Mouse (Mus musculus) liver, embryonic 14.5 days (tissue): Measurements from ENCODE around the gene Cd207. TPM values are rescaled to one million over a fixed set of nuclear protein-coding genes. Genes with fewer than 3 reads are reported as not detected.
A peak's percentile ranks its signal among the peaks of the same experiment; 100 is the strongest.

ENCODE experiments used
- ATAC-seq: fragments of 200-750 bp; cut with Nextera tagmentation; 2 replicates; pipeline ENCODE4 v1.8.0; 2017; ENCODE audit warnings: moderate number of reproducible peaks, mild to moderate bottlenecking, moderate library complexity; ENCODE audit not compliant: insufficient read depth
- DNase-seq, 3 experiments: peaks; one replicate each; pipeline ENCODE4 v3.0.0-alpha.2; 2012 to 2013; ENCODE audit warnings: low read depth in 3 of 3, low spot score in 3 of 3
- H3K27ac ChIP-seq: fragments of 300-500 bp; sonication (generic); 2 replicates; pipeline ENCODE4 v1.5.1; 2014; ENCODE audit warnings: moderate library complexity, mild to moderate bottlenecking, control low read depth, inconsistent platforms
- H3K27me3 ChIP-seq: fragments of 300-500 bp; sonication (generic); 2 replicates; pipeline ENCODE4 v1.6.1; 2014; ENCODE audit warnings: mild to moderate bottlenecking, low read length, moderate library complexity; ENCODE audit not compliant: control insufficient read depth, insufficient read depth
- H3K36me3 ChIP-seq: fragments of 300-500 bp; sonication (generic); replicated peaks from 2 replicates; pipeline ENCODE4 v1.6.1; 2014; ENCODE audit warnings: low read depth; ENCODE audit not compliant: control insufficient read depth, insufficient read depth
- H3K4me1 ChIP-seq, 2 experiments: fragments of 200-500 bp in 1 of 2; fragments of 300-500 bp in 1 of 2; sonication (generic) in 1 of 2; replicated peaks; 2 replicates each; pipeline ENCODE4 v1.6.1; 2012 to 2014; ENCODE audit warnings: antibody characterized with exemption in 1 of 2, inconsistent platforms in 1 of 2, low read length in 1 of 2; ENCODE audit not compliant: control insufficient read depth in 2 of 2, insufficient read depth in 2 of 2
- H3K4me2 ChIP-seq: fragments of 300-500 bp; sonication (generic); 2 replicates; pipeline ENCODE4 v1.6.1; 2014; ENCODE audit warnings: low read depth, mild to moderate bottlenecking, control low read depth, moderate library complexity
- H3K4me3 ChIP-seq, 2 experiments: fragments of 200-500 bp in 1 of 2; fragments of 300-500 bp in 1 of 2; sonication (generic) in 1 of 2; 2 replicates each; pipeline ENCODE4 v1.5.1; 2012 to 2014; ENCODE audit warnings: low read depth in 2 of 2, low read length in 2 of 2, mild to moderate bottlenecking in 2 of 2, control low read depth in 1 of 2, inconsistent platforms in 1 of 2, moderate library complexity in 1 of 2; ENCODE audit not compliant: insufficient read depth in 1 of 2
- H3K9ac ChIP-seq: fragments of 300-500 bp; sonication (generic); replicated peaks from 2 replicates; pipeline ENCODE4 v1.6.1; 2014; ENCODE audit warnings: mild to moderate bottlenecking, control low read depth, moderate library complexity
- H3K9me3 ChIP-seq: fragments of 300-500 bp; sonication (generic); 2 replicates; pipeline ENCODE4 v1.6.1; 2016; ENCODE audit warnings: low read length, mixed read lengths; ENCODE audit not compliant: control insufficient read depth
- CTCF ChIP-seq: IDR thresholded peaks from 2 replicates; pipeline ENCODE4 v1.5.1; 2016; ENCODE audit warnings: antibody characterized with exemption, low read depth, control low read depth
- EP300 ChIP-seq: IDR thresholded peaks from 2 replicates; pipeline ENCODE4 v1.6.1; 2016; ENCODE audit warnings: antibody characterized with exemption, low read depth
- WGBS: fragments of 180-500 bp; shearing (Covaris S2); extraction: QIAGEN DNeasy Blood & Tissue Kit; methylation state at CpG from one replicate; pipeline ENCODE4 v1.1.7; 2014; ENCODE audit not compliant: insufficient replicate concordance; 5-methylcytosine and 5-hydroxymethylcytosine counted together
- polyA plus RNA-seq, 2 experiments: library from polyadenylated mRNA; depleted of rRNA in 1 of 2; stranded (reverse) in 1 of 2; unstranded in 1 of 2; fragments of >200 nt; fragmentation: Nextera tagmentation in 1 of 2; extraction: Ambion mirVana in 1 of 2; gene quantifications; 2 replicates each; pipeline versions ENCODE4 v1.2.1 to v1.2.3; 2012 to 2014

Cd207 gene
- polyA plus RNA-seq (2012; rRNA removed) (0.08 and 0.17 TPM in 2 replicates), polyA plus RNA-seq (2014; fragmentation: Nextera tagmentation; extraction: Ambion mirVana) (0.33 and 0.53 TPM in 2 replicates)

DNA sequence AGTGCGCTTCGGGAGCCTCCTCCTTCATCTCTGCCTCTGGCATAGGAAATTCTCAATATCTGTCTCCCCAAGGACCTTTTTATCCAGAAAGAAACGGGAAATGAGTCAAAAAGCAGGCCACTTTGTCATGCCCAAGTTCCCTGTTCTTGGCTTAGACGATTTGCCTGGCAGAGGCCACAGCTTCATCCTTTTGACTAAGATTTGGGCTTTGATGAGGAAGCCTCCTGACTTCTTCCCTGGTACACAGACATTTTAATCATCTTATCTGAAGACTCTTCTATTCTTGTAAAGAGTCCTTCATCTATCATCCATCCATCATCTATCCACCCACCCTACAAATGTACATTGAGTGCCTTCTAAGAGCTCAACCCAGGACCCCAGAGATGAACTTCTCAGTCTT is at the start of gene Cd207:
Cd207 (minus strand) TSS at position 101 of the 400 bp plus-strand sequence.
- no peak within 1 kb of the TSS for H3K4me3 ChIP-seq
- H3K9ac ChIP-seq: no peak within 1 kb of the TSS
- no peaks in the 10 kb centered on the region for H3K9me3 ChIP-seq
- DNase-seq (no peak), ATAC-seq (no peak)
- H3K36me3 ChIP-seq: no peaks in the 10 kb centered on the region
- H3K4me1 ChIP-seq: no peaks in the 10 kb centered on the region
- no peak within 1 kb of the TSS for H3K4me2 ChIP-seq
- no peak within 1 kb of the TSS for H3K27ac ChIP-seq
- 46% methylated on average over 4 of the region's 4 CpGs for WGBS
- TF ChIP-seq EP300 (no peak), CTCF (no peak)
- H3K27me3 ChIP-seq: no peaks in the 10 kb centered on the region

GRCm38 (mm10) chr6:83727178-83727577 is 49.5 kb upstream of the Cd207 start:
- no peak overlapping the region for H3K4me3 ChIP-seq
- peaks cover 3% of the 10 kb centered on the region for H3K27me3 ChIP-seq
- no peaks in the 10 kb centered on the region for H3K9me3 ChIP-seq
- TF ChIP-seq EP300: no peak
- TF ChIP-seq CTCF: peak; percentile 33; the same call in 1 of the 2 replicates
- no peak overlapping the region for H3K4me2 ChIP-seq
- no peaks in the 10 kb centered on the region for H3K4me1 ChIP-seq
- H3K27ac ChIP-seq: no peak overlapping the region
- no peak overlapping the region for H3K9ac ChIP-seq
- DNase-seq (no peak), ATAC-seq (no peak)
- 22% methylated on average over 4 of the region's 4 CpGs for WGBS
- H3K36me3 ChIP-seq: no peaks in the 10 kb centered on the region

DNA sequence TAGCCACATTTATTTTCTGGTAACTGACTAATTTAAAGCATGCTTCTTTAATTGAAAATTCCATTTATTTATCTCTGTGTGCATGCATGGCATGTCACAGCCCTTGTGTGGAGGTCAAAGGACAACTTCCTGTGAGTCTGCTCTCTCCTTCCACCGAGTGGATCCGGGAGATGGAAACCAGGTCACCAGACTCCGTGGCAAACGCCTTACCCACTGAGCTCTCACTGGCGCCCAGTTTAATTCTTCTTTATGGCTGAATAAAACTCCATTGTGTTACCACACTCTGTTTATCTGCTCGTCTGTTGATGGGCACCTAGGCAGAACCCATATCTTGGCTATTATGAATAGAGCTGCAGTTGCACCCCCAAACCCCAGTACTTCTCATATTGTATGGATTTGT is 44.9 kb upstream of the Cd207 start:
- no peak overlapping the region for H3K4me2 ChIP-seq
- no peak overlapping the region for H3K4me3 ChIP-seq
- H3K9ac ChIP-seq: no peak overlapping the region
- DNase-seq (no peak), ATAC-seq (no peak)
- no peak for TF ChIP-seq CTCF
- no peak for TF ChIP-seq EP300
- H3K9me3 ChIP-seq: no peaks in the 10 kb centered on the region
- no peak overlapping the region for H3K27ac ChIP-seq
- no peaks in the 10 kb centered on the region for H3K4me1 ChIP-seq
- H3K27me3 ChIP-seq: peaks cover 23% of the 10 kb centered on the region
- 14% methylated on average over 6 of the region's 6 CpGs for WGBS
- no peaks in the 10 kb centered on the region for H3K36me3 ChIP-seq

DNA sequence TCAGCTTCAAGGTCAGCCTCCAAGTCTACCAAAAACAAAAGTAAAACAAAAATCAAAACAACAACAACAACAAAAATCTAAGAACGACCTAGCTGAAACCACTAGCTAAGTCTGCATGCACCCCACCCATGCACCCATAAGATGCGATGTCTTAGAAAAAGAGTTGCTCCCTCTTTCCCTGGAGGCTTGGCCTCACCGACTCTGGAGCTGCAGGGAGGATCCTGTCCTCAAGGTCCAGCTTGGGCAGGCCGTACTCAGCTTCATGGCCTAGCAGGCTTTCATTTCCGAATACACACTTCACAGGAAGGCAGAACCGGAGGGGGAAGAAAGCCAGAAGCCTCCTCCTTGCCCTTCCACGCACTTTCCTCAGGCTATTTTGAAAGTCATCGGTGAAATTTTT is 39.4 kb upstream of the Cd207 start:
- no peak for TF ChIP-seq CTCF
- TF ChIP-seq EP300: no peak
- DNase-seq (no peak), ATAC-seq (no peak)
- Histone ChIP-seq H3K9ac (no peak overlapping the region), H3K4me3 (no peak overlapping the region), H3K27me3 (peaks cover 75% of the 10 kb centered on the region), H3K27ac (no peak overlapping the region), H3K4me2 (no peak overlapping the region), H3K9me3 (no peaks in the 10 kb centered on the region), H3K36me3 (no peaks in the 10 kb centered on the region), H3K4me1 (no peaks in the 10 kb centered on the region)
- 4% methylated on average over 8 of the region's 8 CpGs for WGBS

DNA sequence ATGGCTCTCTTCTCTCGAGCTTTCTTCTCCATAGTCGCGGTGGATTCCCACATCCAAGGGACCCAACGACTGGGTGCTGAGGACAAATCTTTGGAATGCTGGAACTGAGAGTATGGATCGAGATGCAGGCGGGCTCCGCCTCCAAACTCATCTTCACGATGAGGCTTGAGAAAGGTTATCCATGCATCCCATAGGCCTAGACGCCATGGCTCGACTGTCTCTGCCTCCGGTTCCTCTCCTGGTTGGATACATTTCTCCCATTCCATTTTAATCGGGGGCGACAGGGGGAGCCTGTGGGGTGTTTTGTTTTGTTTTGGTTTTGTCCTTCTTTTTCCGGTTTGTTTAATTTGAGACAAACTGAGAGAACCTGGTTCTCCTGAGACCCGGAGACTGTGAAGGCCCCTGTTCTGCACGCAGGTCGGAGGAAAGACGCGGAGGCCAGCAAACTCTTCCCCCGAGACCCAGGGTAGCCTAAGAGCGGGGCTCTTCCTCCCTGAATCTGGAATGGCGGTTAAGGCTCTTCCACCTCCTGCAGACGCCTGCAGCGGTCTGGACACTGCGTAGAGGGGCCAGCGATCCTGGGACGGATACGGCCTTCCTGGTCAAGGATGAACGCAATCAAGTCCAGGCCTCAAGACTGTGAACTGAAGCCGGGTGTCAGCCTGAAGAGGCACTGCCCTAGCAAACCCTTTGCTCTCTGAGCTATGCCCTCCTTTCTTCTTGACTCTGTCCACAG is 38.0 kb upstream of the Cd207 start:
- TF ChIP-seq EP300: no peak
- no peak for TF ChIP-seq CTCF
- ATAC-seq: no peak
- no peaks in the 10 kb centered on the region for H3K9me3 ChIP-seq
- H3K27me3 ChIP-seq: peaks cover 82% of the 10 kb centered on the region
- no peak overlapping the region for H3K27ac ChIP-seq
- H3K4me3 ChIP-seq: no peak overlapping the region
- H3K4me1 ChIP-seq: no peaks in the 10 kb centered on the region
- 3% methylated on average over 30 of the region's 30 CpGs for WGBS
- H3K4me2 ChIP-seq: no peak overlapping the region
- H3K9ac ChIP-seq: no peak overlapping the region
- H3K36me3 ChIP-seq: no peaks in the 10 kb centered on the region
- no peak for DNase-seq
